Mouse (Mus musculus) kidney, adult 2 months (tissue): Measurements from ENCODE around the gene Cep89.

Experiments used
- CTCF ChIP-seq: fragments of 200-500 bp; conservative IDR thresholded peaks from 2 replicates; pipeline ENCODE4 v1.5.1; 2011; ENCODE audit warnings: low read depth, mild to moderate bottlenecking, control low read depth, low read length, moderate library complexity, mixed read lengths; ENCODE audit not compliant: insufficient read depth, insufficient read length
- POLR2A ChIP-seq: fragments of 200-500 bp; IDR thresholded peaks from one replicate; pipeline ENCODE4 v1.6.1; 2011; ENCODE audit warnings: low read depth, low read length, control low read depth

DNA sequence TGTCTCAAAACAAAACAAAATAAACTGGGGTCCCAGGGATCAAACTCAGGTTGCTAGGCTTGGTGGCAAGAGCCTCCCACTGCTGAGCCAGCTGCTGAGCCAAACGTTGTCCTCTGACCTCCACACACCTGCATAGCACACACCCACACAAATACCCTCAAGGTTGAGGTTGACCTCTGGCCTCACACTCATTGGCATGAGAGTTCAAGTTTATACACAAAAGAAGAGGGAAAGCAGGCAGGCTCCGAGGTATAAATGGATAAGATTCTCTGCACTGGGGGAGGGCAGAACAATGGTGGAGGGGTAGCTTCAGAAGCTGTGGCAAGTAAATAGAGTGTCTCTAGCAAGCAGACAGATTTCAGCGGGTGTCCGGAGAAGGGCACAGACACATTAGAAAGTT, 50.7 kb downstream of the Cep89 start:
- TF ChIP-seq POLR2A (no peak), CTCF (no peak)
